Mouse (Mus musculus) heart, embryonic 10.5 days (tissue): ENCODE measurements at regions not wholly inside any gene's neighbourhood (a gene's known extent, or its start where the extent isn't known, plus 50 kb on each side); places are given as distances from the start of the nearest gene placed in this dataset.

ENCODE experiments used
- DNase-seq: peaks from one replicate; pipeline ENCODE4 v3.0.0-alpha.2; 2017; ENCODE audit warnings: low spot score
- H3K27ac ChIP-seq: fragments of 300-500 bp; sonication (generic); 2 replicates; pipeline ENCODE4 v1.5.1; 2016; ENCODE audit warnings: mild to moderate bottlenecking
- H3K27me3 ChIP-seq: fragments of 300-500 bp; sonication (generic); 2 replicates; pipeline ENCODE4 v1.6.1; 2016; ENCODE audit warnings: mild to moderate bottlenecking; ENCODE audit not compliant: poor library complexity, insufficient read depth, severe bottlenecking
- H3K36me3 ChIP-seq: fragments of 300-500 bp; sonication (generic); 2 replicates; pipeline ENCODE4 v1.6.1; 2016; ENCODE audit warnings: mild to moderate bottlenecking, moderate library complexity
- H3K4me1 ChIP-seq: fragments of 300-500 bp; sonication (generic); 2 replicates; pipeline ENCODE4 v1.6.1; 2016; ENCODE audit warnings: mild to moderate bottlenecking
- H3K4me3 ChIP-seq: fragments of 300-500 bp; sonication (generic); 2 replicates; pipeline ENCODE4 v1.5.1; 2016; ENCODE audit warnings: mild to moderate bottlenecking, moderate library complexity
- H3K9me3 ChIP-seq: fragments of 300-500 bp; sonication (generic); 2 replicates; pipeline ENCODE4 v1.6.1; 2016; ENCODE audit warnings: mild to moderate bottlenecking, moderate library complexity
- WGBS: fragments of 180-500 bp; shearing (Covaris S2); methylation state at CpG from one replicate; pipeline ENCODE4 v1.1.7; 2016; 5-methylcytosine and 5-hydroxymethylcytosine counted together

DNA sequence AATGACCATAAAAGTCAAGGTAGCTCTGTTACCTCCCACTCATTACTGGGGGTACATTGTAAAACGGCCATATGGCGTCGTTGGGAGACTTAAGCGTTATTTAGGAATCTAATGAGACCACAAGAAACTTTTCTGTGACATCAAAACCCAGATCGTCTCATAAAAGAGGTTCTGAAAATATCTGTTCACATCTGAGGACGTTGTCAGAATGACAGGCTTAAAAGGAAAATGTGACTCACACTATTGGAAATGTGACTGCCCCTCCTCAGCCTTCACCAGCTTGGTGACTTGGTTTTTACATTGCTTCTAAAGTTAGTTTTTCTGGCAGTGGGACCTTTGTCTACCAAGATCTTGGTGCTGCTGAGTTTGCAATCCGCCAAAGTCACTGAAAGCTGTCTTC lies 252.9 kb downstream of the Etnk1 start:
- no peak overlapping the region for H3K27ac ChIP-seq
- DNase-seq, result no peak
- WGBS, result 76% methylated on average over 7 of the region's 7 CpGs
- no peak overlapping the region for H3K4me3 ChIP-seq
- H3K27me3 ChIP-seq, result no peaks in the 10 kb centered on the region
- H3K4me1 ChIP-seq, result no peaks in the 10 kb centered on the region
- H3K36me3 ChIP-seq, result no peaks in the 10 kb centered on the region
- H3K9me3 ChIP-seq, result no peaks in the 10 kb centered on the region

DNA sequence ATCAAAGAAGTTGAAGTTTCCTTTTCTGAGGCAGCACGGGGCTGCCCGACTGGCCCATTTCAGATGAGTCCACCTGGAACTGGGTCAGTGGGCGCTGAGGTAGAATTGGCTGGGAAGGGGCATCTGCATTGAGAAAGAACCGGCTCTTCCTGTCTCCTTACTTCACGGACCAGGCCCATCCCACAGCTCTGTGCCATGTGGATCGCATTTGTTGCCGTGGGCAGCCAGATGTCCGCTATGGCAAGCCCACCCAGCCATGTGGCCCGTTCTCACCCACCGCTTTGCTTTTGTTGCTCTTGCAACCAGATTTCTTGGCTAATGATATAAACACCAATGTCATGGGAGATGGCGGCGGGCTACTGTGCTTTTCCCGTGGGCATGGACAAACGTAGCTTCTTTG lies 256.0 kb downstream of the Etnk1 start:
- no peaks in the 10 kb centered on the region for H3K27me3 ChIP-seq
- no peaks in the 10 kb centered on the region for H3K4me1 ChIP-seq
- no peaks in the 10 kb centered on the region for H3K9me3 ChIP-seq
- no peak overlapping the region for H3K27ac ChIP-seq
- H3K4me3 ChIP-seq, result no peak overlapping the region
- H3K36me3 ChIP-seq, result no peaks in the 10 kb centered on the region
- DNase-seq, result peak; percentile 67
- WGBS, result 94% methylated on average over 14 of the region's 14 CpGs

DNA sequence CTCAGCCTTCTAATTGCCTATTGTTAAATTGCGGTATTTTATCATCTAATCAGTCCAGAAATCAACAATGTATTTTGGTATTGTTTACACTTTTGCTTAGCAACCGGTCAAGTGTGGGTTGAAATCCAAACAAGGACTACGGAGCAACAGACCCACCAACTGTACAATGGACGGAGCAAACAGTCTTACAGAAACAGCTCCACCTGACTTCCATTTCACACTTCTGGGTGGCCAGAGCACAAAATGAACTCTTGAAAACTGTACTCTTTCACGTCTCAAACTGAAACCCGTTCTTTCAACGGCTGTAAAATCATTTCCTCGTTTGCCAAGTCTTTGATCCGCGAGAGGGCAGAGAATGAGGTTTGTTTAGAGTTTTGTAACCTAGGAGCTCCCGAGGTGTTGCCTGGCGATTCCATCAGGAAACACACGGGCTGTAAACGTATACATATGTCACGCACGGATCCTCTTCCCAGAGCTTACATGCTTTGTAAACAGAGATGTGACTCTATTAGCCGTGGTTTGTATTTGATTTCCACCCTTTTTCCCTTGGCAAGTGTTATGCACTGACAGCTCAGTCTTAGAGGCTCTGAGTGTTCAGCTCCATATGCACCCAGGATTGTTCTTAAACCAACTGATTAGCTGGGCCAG lies 258.3 kb downstream of the Etnk1 start:
- Histone ChIP-seq H3K36me3 (no peaks in the 10 kb centered on the region), H3K4me1 (no peaks in the 10 kb centered on the region), H3K4me3 (no peak overlapping the region), H3K9me3 (no peaks in the 10 kb centered on the region), H3K27me3 (no peaks in the 10 kb centered on the region), H3K27ac (no peak overlapping the region)
- WGBS, result 81% methylated on average over 17 of the region's 17 CpGs
- peak; percentile 28 for DNase-seq

DNA sequence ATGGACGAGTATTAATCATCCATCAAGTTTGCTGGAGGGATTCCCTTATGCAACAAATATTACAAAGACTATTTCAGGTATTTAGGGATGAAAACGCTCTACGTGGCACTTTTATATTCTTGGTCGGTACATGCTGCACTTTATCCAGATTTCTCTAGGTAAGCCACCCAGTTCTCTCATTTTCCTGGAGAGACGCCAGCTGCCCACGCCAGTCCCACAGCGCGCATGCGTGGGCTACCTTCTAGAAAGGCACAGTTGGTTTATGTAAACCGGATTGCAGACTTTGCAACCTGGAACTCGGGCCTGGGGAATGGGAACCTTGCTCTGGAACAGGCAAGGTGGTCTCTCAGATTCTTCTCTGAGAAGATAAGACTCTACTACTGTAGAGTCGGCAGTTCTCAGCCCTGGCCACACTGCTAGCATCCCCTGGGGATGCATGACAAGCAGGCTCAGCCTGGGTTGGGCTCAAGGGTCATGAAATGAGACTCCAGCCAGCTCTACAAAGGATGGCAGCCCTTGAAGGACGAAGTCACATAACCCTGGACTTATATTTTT lies 265.0 kb downstream of the Etnk1 start:
- WGBS, result 84% methylated on average over 13 of the region's 13 CpGs
- Histone ChIP-seq H3K4me1 (no peaks in the 10 kb centered on the region), H3K36me3 (no peaks in the 10 kb centered on the region), H3K4me3 (no peak overlapping the region), H3K9me3 (no peaks in the 10 kb centered on the region), H3K27ac (no peak overlapping the region), H3K27me3 (no peaks in the 10 kb centered on the region)
- peak; percentile 51 for DNase-seq

DNA sequence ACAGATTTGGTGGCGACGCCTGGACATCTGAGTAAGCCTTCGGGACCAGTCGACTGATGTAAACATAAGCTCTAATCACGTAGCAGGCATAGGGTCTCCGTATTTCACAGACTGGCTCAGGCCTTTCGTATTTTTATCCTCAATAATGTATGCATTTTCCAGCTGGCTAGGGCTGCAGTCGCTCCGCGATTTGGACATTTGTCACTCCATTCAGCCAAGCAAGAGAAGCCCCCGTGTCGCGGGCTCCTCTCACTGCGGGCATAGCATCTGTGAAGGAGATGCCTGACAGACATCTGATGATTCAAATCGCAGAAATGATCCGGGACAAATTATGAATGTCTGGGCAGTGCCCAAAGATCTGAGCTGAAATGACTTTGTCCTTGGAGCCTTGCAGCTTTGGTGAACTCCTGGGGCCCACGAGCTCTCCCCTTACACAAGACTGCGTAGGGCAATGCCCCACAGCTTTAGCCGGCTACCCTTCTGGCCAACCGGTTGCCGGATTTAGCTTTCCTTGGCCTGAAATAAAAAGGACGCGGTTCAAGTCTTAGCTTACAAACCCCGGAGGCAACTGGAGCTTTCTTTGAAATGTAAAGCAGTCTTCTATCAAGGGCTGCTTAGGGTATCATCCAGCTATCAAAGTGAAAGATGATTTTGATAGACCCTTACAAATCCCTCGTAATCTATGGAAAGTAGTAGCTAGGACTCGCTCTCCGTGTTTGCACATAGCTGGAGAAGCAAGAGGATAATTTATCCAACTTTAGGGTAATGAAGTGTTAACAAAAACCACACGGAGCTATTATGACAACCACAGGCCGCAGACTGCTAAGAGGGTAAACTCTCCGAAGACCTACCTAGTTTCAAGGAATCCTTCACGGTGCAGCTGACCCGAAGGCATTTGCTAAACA lies 270.6 kb downstream of the Etnk1 start:
- H3K9me3 ChIP-seq, result no peaks in the 10 kb centered on the region
- no peak overlapping the region for H3K27ac ChIP-seq
- H3K36me3 ChIP-seq, result no peaks in the 10 kb centered on the region
- no peak overlapping the region for H3K4me3 ChIP-seq
- no peaks in the 10 kb centered on the region for H3K4me1 ChIP-seq
- 85% methylated on average over 32 of the region's 32 CpGs for WGBS
- DNase-seq, result peak; percentile 57
- no peaks in the 10 kb centered on the region for H3K27me3 ChIP-seq

DNA sequence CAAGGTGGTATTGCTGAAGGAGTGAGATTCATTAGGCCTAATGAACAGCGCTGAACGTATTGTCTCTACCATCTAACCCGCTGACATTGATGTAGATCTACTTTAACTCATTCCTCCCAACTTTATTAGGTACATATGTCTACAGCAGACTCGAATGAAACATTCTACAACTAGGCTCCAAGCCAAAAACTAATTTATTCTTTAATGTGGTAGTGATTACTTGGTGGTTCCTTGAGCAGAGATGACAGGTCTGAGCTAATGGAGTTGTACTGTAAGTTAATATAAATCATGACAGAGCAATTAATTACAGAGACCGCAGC lies 271.2 kb downstream of the Etnk1 start:
- Histone ChIP-seq H3K4me3 (no peak overlapping the region), H3K27ac (no peak overlapping the region), H3K36me3 (no peaks in the 10 kb centered on the region), H3K9me3 (no peaks in the 10 kb centered on the region), H3K4me1 (no peaks in the 10 kb centered on the region), H3K27me3 (no peaks in the 10 kb centered on the region)
- WGBS, result 84% methylated on average over 5 of the region's 5 CpGs
- DNase-seq, result no peak

DNA sequence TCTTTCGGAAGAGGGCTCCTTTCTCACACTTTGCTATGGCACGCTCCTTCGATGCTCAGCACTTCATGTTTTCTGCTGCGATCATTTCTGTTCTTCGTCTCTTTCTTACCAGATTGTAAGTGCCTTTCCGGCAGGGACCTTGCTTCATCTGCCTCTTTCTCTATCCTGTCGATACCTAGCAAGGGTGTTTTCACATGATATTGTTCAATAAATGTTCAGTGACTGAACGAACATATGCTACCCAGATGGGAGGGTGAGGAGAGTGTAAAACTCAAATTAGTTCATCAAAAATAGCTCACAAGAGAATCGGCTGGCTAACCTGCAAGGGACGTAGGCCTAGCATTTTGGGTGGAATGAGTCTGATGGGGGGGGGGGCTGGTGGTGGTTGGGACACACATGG lies 272.5 kb downstream of the Etnk1 start:
- Histone ChIP-seq H3K27me3 (no peaks in the 10 kb centered on the region), H3K4me3 (no peak overlapping the region), H3K27ac (no peak overlapping the region), H3K9me3 (no peaks in the 10 kb centered on the region), H3K36me3 (no peaks in the 10 kb centered on the region), H3K4me1 (no peaks in the 10 kb centered on the region)
- DNase-seq, result peak; percentile 43
- WGBS, result 90% methylated on average over 10 of the region's 10 CpGs

DNA sequence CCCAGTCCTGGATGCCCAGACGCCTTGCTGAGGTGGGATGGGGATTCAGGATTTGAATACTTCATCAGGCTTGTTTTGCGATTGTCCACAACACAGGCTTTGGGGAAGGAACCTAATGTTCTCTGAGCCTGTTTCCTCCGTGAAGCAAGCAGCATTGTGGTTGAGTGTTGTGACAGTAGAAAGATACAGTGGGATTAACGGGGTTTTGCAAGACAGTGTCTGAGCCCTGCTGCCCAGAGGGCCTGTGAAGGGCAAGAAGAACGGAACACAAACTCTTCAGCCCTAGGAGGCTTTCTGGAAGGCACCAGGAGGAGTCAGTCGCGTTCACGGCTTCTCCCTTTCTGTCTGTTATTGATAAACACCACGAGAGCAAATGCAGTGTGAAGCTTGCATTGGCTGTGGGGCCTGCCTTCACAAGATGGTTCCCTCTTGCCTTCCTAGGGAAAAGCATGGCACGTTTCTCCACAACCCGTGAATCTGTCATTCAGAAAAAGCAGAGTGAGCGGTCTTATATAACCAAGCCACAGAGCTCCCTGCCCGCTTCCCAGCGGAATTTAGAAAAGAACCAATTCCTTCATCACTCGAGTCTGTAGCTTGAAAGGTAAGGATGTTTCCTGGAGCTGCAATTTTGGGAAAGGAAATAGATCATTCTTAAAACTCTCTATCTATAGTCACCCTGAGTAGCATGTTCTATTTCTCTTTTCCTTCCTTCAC lies 273.4 kb downstream of the Etnk1 start:
- Histone ChIP-seq H3K4me1 (no peaks in the 10 kb centered on the region), H3K4me3 (no peak overlapping the region), H3K36me3 (no peaks in the 10 kb centered on the region), H3K9me3 (no peaks in the 10 kb centered on the region), H3K27me3 (no peaks in the 10 kb centered on the region), H3K27ac (no peak overlapping the region)
- DNase-seq, result peak; percentile 41
- 77% methylated on average over 15 of the region's 15 CpGs for WGBS

DNA sequence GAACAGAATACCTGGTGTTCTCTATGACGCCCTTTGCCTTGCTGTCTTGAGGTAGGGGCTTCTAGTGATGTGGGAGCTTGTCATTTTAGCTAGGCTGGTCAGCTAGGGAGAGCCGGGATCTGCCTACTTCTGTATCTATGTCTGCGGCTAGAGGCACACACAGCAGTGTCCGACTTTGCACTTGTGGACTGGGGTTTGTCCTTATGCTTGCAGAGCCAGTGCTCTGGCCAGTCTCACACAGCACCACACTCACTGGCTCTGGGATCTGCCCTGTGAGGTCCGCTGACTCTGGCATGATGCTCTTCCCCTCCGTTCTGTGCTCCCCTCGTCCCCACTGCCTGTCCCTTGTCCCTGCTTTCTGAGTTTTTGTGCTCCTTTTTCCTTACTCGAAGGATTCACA lies 275.3 kb downstream of the Etnk1 start:
- peak; percentile 56 for DNase-seq
- Histone ChIP-seq H3K4me1 (no peaks in the 10 kb centered on the region), H3K36me3 (no peaks in the 10 kb centered on the region), H3K27ac (no peak overlapping the region), H3K9me3 (no peaks in the 10 kb centered on the region), H3K4me3 (no peak overlapping the region), H3K27me3 (no peaks in the 10 kb centered on the region; the same call in 1 of the 2 replicates)
- 82% methylated on average over 8 of the region's 8 CpGs for WGBS

DNA sequence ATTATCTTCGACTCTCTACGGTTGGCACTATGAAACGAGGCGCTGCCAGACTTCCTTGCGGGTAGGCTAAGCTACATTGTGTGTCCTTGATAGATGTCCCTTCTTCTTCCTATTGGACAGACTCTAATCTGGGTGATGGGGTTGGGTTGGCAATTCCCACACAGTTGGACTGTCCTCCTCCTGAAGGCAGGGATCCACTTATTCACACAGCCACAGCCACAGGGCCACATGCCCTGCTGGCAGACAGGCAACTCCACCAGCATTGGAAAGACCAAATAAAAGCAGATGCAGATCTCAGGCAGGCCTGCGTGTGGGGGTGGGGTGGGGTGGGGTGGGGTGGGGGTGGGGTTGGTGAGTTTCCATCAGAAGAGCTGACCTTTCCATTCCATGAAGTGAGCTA lies 276.4 kb downstream of the Etnk1 start:
- Histone ChIP-seq H3K27ac (no peak overlapping the region), H3K27me3 (no peaks in the 10 kb centered on the region; the same call in 1 of the 2 replicates), H3K9me3 (no peaks in the 10 kb centered on the region), H3K4me1 (no peaks in the 10 kb centered on the region), H3K36me3 (no peaks in the 10 kb centered on the region), H3K4me3 (no peak overlapping the region)
- WGBS, result 89% methylated on average over 6 of the region's 6 CpGs
- peak; percentile 66 for DNase-seq

DNA sequence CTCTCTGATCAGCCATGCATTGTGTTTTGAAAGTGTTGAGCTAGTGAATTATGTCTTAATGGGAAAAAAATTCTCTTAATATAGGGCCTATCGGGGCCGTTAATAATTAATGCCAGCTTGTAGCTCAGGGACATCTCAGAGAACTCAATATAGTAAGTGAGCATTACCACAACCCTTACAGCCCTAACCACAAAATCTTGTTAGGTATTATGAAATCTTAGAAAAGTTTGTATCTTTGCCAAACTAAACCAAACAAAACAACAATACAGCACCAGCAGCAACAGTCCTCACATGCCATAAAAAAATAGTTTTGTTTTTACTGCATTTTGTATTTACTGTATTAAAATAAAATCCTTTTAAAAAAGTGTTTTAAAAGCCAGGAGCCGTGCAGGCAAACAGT lies 277.8 kb downstream of the Etnk1 start:
- Histone ChIP-seq H3K4me3 (no peak overlapping the region), H3K36me3 (no peaks in the 10 kb centered on the region), H3K9me3 (no peaks in the 10 kb centered on the region), H3K27ac (no peak overlapping the region), H3K27me3 (no peaks in the 10 kb centered on the region; the same call in 1 of the 2 replicates), H3K4me1 (no peaks in the 10 kb centered on the region)
- DNase-seq, result no peak
- 86% methylated on average over 3 of the region's 3 CpGs for WGBS

DNA sequence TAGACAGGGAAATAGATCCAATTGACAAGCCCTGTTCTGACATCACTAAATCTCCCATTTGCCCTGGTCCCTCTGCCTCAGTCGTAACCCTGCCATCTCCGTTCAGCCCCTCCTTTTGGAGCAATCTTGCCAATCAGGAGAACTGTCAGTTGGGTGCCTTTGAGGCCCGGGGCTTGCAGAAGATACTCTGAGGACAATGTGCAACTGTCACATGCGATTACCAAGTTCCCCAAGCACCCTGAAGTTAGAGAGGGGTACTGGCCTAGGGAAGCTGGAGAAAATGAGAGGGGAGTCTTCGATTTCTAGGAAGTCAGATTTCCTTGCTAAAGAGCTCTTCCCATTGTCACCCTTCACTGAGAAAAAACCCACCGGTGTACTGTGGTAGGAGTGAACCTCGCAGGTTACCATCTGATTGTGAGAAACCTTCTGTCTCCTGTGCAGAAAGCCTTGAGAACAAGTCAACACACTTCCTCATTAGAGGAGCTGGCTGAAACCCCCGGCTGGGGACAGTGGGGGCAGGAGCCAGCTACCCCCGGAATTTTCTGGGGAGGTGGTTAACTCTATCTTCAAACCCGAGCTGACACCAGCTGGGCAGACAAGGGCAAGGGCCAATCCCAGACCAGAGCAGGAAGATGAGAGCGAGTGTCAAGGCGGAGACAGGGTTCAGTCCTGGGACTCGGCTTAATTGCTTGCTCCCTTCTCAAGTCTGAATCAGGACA lies 279.0 kb downstream of the Etnk1 start:
- no peak for DNase-seq
- Histone ChIP-seq H3K4me1 (no peaks in the 10 kb centered on the region), H3K9me3 (no peaks in the 10 kb centered on the region), H3K4me3 (no peak overlapping the region), H3K27me3 (no peaks in the 10 kb centered on the region; the same call in 1 of the 2 replicates), H3K36me3 (no peaks in the 10 kb centered on the region), H3K27ac (no peak overlapping the region)
- WGBS, result 68% methylated on average over 13 of the region's 13 CpGs
